Mouse (Mus musculus): ENCODE measurements around the gene Rictor.

The Rictor gene

DNA sequence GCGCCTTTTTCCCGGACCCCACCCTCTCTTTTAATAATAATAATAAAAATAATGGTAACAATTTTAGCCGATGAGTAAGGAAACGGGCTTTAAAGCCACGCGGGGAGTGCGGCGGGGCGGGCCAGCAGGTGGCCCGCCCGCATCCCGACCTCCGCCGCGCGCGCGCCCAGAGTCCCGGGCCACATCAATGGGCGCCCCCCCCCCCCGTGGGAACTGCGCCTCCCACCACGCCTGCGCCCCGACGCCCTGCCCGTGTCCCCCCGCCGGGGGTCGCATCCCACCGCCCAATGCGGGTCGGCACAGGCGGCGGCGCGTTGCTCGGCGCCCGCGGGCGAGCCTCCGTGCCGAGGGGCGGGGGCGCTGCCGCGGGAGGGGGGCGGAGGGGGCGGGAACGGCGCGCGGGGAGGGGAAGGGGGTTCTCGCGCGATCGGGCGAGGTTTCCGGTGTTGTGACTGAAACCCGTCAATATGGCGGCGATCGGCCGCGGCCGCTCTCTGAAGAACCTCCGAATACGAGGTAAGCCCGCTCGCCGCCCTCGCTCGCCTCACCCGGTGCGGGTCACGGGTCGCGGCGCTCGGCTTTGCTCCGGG, at the start of gene Rictor:
Gene Rictor, plus strand, starts transcription at position 444 of the 590 bp plus-strand sequence.
- DNase-seq (ENCODE audit: low spot score) = peak; percentile 50

- DNase-seq (ENCODE audit: low spot score) = no peak
Observed at GRCm38 (mm10) chr15:6661951-6662350, 46.2 kb upstream of the Rictor start.

GRCm38 (mm10) chr15:6663991-6664390, 44.2 kb upstream of the Rictor start:
- no peak for DNase-seq (ENCODE audit: low spot score)

GRCm38 (mm10) chr15:6666072-6666471, 42.1 kb upstream of the Rictor start:
- DNase-seq (ENCODE audit: low spot score) = no peak

DNA sequence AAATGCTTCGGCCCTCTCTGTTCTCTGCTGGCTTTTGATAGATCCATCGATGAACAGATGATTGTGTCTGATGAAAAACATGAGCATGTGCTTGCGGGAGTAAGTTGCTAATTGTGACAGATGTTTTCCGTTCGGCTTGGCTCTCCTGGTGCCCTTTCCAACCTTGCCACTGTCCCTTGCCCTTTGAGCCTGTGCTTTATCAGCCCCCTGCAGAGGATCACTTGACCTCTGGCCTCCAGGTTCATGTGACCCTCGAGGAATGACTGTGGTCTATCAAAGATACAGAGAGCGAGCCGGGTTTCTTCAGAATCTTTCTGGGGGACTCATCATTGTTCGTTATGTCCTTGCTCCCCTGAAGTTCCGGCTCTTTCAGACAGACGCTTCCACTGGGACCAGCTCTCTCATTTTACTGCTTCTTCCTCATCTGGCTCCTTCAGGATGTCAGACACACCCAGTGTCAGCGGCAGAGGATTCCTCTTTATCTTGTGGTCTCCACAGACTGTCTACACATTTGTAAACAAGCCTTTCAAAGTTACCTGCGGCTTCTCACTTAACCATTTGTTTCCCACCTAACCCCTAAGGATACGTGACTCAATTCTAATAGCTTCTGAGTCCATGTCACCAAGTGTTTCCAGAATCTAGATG, 39.3 kb upstream of the Rictor start:
- DNase-seq (ENCODE audit: low spot score) = no peak

DNA sequence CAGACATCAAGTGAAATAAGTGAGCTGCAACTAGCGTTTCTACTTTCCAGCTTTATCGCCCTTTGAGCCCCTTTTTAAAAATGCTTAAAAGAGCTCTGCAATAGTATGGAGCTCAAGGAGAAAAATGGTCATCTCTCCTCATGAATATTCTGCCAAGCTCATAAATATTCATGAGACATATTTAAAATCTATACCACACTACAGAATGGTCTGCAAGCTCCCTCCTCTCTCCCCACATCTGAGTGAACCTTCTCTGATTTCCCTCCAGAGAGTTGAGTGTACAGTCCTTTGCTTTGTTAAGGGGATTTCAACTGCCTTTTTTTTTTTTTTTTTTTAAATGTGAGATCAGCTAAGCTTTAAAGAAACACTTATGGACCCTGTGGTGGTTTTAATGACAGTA, 29.7 kb upstream of the Rictor start:
- no peak for DNase-seq (ENCODE audit: low spot score)

- no peak for DNase-seq (ENCODE audit: low spot score)
Observed at GRCm38 (mm10) chr15:6702164-6702563, 6.0 kb upstream of the Rictor start.

DNA sequence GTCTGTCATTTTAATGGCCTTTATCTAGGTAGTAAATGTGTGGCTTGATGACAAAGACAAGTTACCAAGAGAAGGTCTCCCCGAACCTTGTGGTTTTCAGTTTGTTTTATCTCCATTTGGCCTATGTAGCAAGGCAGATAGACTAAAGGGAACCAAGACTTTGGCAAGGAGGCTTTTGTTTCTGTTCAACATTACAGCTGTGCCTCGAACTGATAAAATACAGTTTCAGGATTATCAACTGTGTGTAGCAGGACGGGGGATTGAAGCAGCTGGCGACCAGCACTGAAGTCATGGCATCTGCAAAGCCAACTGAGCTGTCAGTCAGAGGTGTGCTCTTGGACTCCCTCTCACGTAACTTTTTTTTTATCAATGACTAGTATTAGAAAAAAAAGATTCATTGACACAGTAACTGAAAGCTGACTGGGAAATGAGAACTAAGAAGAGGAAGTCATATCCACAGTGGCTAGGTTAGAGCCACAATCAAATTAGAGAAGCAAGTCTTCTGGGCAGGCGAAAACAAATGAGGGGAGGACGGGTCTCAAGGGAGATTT, 2.8 kb upstream of the Rictor start:
- no peak for DNase-seq (ENCODE audit: low spot score)

- DNase-seq (ENCODE audit: low spot score) = peak; percentile 31
Observed at GRCm38 (mm10) chr15:6707551-6707935, 636 bp upstream of the Rictor start.

- peak; percentile 4 for DNase-seq (ENCODE audit: low spot score)
Observed at GRCm38 (mm10) chr15:6708526-6709441, 605 bp downstream of the Rictor start.

GRCm38 (mm10) chr15:6709618-6710017, 1.4 kb downstream of the Rictor start:
- DNase-seq (ENCODE audit: low spot score) = no peak

DNA sequence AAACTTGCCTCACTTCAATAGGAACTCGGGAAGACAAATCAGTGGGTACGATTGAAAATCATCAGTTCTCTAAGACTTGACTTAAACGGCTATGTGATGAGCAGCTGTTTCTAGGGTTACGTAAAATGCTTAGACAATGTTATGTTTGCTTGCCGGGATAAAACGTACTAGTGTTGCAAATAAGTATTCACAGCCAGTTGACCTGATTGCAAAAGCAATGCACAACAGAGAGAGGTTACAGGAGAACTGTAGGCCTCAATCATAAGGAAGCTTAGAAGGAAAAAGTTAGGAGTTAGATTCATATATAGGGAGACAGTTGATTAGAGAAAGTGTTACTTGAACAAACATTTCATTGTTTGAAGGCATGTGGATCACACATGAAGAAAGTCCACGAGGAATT, 2.2 kb downstream of the Rictor start:
- no peak for DNase-seq (ENCODE audit: low spot score)

GRCm38 (mm10) chr15:6711226-6711625, 3.0 kb downstream of the Rictor start:
- no peak for DNase-seq (ENCODE audit: low spot score)

GRCm38 (mm10) chr15:6714819-6715218, 6.6 kb downstream of the Rictor start:
- DNase-seq (ENCODE audit: low spot score) = no peak

- no peak for DNase-seq (ENCODE audit: low spot score)
Observed at GRCm38 (mm10) chr15:6715237-6715636, 7.1 kb downstream of the Rictor start.

DNA sequence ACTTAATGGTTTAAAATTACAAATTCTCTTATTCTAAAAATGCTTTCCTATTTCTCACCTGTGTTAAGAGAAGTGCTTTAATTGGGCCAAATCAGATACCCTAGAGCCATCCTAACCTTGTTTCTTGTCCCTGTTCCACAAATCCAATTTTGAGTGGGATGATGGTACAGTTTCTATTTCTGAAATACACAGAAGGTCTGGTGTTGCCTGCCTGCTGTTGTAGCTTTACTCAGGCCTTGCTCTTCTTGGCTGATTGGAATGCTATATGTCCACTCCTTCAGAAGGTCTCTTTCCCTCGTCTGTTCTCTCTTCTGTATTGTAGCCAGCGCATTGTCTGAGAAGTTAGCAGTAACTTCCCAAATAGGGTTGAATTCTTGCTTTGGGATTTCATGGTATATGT, 13.2 kb downstream of the Rictor start:
- DNase-seq (ENCODE audit: low spot score) = no peak

DNA sequence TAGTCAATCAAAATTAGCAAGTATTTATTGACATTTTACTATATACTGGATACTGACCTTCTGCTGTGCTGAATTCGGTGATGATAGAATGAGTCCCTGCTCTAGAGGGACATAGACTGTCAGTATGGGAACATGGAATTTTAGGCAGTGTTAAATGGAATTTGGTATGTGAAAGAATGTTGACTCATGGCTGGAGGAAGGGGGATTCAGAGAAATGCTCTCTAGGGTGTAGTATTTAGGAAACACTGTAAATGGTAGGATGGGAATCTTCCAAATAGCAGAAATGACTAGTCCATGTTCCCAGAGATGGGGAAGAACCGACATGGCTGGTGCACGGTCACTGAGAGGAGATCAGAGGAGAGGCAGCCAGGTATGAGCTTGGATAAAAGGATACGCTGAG, 13.6 kb downstream of the Rictor start:
- no peak for DNase-seq (ENCODE audit: low spot score)

DNA sequence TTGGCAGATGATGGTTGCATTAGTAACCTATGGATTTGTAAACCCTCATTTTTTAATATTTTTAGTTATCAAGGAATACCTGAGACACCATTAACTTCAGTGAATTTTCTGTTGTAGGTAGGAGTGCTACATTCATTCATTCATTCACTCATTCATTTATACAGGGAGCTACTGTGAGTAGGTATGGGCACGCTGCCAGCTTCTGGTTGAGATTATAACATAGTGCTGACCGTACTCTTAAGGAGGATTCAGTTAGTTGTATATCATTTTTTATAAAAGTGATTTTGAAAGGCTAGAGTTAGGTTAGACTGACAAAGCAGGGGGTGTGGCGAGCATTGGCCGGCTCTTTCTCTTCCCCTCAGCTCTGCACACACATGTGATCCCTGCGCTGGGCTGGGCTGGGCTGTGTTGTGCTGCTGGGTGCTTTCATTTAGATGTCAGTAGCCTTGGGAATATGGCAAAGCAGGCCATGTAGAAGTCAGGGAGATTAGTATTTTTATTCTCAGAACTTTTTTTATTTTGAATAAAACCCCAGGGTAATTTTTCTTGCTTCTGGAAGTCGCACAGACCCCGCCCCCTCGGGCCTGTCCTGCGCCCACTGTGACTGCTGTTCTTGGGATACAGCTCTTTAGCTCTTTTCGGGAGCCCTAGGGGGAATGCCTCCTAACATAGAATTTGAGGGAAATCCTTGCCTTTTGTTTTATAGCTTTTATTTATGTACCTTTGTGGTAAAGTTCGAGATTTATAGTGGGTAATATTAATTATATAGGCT, 14.4 kb downstream of the Rictor start:
- DNase-seq (ENCODE audit: low spot score) = no peak

- DNase-seq (ENCODE audit: low spot score) = no peak
Observed at GRCm38 (mm10) chr15:6723338-6723737, 15.2 kb downstream of the Rictor start.

GRCm38 (mm10) chr15:6724442-6724841, 16.3 kb downstream of the Rictor start:
- no peak for DNase-seq (ENCODE audit: low spot score)

- DNase-seq (ENCODE audit: low spot score) = no peak
Observed at GRCm38 (mm10) chr15:6726130-6726808, 18.1 kb downstream of the Rictor start.

All from ovary, adult 18-20 months (tissue).